Mouse (Mus musculus) naive thymus-derived CD4-positive, alpha-beta T cell, adult 2 months (primary cell): ENCODE data around the gene Slc31a2.

Source experiments
- DNase-seq: peaks from one replicate; pipeline ENCODE4 v3.0.0-alpha.2; 2011; ENCODE audit warnings: low read depth

The Slc31a2 gene

DNA sequence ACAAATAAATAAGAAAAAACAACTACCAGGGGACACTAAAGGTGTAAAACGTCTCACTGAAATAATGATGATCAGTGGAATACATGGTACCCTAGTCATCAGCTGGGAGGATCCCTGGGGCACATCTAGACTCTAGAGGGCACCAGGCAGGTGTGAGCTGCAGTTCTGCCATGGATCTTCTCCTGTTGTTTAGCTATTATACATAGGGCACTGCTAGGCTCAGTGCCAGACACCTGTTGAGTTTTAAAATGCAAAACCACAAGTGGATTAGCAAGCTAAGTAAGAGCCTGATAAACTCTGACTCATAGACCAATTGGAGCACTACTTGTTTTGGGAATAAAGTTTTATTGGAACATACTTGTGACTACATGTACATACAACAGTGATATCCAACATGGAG is 55.9 kb downstream of the Slc31a2 start:
- DNase-seq = no peak

DNA sequence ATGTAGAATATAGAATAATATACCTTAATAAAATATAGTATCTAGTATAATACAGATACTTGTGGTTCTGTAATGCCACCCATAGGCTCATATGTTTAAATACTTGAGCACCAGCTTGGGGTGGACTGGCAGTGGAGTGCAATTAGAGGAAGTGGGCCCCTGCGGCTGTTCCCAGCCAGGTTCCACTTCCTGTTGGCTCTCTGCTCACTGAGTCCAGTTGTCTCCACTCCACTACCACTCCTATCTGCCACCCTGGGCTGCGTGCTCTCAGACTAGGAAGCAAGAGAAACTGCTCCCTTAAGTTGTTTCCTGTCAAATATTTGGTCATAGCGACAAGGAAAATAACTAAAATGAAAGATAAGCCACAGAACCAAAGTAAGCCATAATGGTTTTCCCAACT is 60.3 kb downstream of the Slc31a2 start:
- no peak for DNase-seq

DNA sequence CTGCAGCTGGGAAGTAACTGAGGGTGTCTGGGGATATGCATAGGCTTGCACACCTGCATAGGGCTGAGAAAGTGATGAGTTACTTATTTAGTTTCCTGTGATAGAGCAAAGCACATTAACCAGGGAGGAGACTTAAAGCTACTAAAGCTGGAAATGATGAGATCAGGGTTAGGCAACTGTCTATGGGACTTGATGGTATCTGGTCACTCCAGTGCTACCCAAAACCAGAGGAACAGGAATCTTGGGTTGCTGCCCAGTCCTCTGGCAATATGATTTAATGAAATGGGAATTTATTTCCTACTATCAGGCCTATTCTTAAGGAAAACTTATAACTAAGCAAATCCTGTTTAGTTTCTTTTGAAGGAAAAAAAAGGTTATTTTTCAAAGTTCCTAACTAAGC is 63.7 kb downstream of the Slc31a2 start:
- DNase-seq = no peak

DNA sequence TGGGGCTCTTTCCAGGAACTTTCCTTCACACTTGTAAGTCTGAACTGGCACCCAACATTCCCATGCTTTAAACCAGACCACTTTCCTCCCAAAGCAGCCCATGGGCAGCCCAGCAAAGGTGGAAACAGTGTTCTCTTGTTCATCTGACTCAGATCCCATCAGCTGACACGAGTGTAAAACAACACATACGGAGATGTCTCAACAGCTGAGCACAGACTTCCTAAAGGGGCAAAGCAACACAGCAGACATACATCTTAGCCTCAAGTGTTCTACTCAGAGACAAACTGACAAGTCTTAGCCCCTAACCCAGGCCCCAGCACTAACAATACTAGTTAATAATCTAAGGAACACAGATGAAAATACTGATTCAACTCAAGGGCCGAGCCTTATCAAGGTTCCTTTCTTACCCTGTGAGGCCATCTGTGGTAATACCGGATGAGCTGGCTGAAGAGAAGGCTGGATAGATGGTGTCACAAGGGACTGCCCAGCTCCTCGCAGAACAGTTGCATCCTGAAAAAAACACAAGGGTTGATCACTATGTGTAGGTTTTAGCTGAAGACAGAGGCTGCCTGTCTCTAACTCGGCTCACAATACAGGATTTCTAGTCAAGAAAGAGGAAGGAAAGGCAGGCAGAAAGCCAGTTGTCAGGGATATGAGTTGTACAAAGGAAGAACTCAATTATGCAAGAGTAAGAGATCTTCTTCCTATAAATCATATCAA is 66.7 kb downstream of the Slc31a2 start:
- DNase-seq = no peak

DNA sequence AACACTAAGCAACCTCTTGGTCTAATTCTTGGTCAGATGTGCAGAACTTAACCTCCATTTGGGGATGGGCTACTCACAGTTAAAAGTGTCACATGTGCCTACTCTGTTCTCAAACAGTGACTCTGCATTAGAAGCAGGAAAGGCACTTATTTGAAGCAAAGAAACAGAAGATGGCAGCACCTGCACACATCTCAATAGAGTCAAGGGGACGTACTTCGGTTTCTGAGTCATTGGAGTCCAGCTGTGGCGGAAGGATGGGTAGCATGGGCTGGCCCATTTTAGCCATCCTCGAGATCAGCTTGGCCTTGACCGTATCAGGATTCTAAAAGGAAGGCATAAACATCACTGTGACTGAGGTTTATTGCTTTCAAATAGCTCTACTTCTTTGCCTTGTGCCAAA is 69.6 kb downstream of the Slc31a2 start:
- DNase-seq = no peak

DNA sequence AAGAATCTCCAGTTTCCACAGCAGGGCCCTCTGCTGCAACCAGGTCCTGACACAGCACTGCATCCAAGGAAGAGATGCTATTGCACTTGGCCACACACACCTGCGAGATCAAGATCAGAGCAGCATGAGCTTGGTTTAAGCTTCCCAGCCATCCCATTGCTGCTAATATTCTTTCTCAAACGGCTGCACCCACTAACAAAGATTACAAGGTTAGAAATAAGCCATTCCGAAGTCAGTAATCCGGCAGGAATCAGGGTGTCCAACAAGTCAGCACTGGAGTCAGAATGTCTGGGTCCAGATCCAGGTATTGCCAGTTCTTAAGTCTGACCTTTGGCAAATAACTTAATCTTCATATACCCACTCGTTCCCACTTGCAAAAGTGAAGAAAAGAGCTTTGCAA is 76.2 kb downstream of the Slc31a2 start:
- DNase-seq = no peak

DNA sequence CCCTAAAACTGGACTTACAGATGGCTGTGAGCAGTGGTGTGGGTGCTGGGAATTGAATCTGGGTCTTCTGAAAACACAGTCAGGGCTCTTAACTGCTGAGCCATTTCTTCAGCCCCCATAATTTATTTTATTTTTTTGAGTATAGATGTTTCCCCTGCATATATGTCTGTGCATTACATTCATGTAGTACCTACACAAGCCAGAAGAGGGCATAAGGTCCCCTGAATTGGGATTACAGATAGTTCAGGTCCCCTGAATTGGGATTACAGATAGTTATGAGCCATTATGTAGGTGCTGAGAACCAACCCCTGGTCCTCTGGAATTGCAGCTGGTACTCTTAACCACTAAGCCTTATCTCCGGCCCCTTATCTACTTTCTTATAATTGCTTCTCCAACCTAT is 81.6 kb downstream of the Slc31a2 start:
- DNase-seq = peak; percentile 64

DNA sequence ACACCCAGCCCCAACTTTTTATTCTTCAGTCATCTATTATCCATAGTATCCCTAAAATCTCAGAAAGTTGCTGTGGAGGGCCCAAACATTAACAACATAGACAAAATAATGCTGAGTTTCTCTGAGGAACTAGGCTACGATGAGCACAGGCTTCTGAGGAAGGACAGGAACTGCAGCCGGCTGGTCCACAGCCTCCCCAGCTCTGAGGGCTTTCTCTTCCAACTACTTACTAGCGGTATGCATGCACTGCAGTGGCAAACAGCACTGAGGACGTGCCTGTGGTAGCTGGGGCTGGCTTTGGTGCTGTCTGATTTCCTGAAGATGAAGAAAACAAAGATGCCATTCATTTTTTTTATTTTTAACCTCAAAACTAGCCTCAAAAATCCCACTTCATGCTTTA is 83.5 kb downstream of the Slc31a2 start:
- DNase-seq = no peak

DNA sequence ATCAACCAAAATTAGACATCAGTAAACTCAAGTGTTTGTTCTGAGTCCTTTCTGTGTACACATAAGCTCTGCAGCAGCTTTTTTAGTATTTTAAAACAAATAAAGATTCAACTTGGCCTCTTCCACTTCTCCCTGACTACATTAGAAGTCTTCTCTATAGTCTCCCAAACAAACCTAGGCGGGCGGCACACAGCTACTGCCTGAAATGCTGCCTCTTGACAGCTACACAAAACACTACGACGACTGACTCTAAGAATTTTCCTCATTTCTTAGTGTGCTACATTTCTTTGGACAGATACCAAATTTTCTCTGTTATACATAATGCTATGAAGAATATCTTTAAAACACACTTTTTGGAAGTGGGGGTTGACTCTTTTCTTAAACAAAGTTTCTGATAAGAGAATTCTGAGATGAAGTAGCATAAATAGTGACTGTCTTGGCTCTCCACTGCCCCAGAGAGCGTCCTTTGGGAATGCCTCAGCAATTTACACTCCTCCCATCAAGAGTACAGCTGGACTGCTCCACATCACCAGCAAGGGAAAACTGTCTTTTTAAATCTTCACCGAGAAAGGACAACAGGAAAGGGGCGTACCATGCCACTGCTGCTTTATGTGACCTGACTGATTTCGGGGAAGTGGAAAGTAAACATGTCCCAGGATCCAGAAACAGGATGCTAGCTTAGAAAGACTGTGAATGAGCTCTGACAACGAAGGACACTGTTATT is 85.4 kb downstream of the Slc31a2 start:
- DNase-seq = no peak
